Mouse (Mus musculus) kidney, embryonic 16.5 days (tissue): ENCODE data around the gene C1qtnf7. TPM values are rescaled to one million over a fixed set of nuclear protein-coding genes. Genes with fewer than 3 reads are reported as not detected.

ENCODE experiments used
- ATAC-seq: fragments of 200-750 bp; cut with Nextera tagmentation; 2 replicates; pipeline ENCODE4 v1.8.0; 2017; ENCODE audit warnings: moderate TSS enrichment; ENCODE audit not compliant: low FRiP score, low TSS enrichment
- H3K27ac ChIP-seq: fragments of 300-500 bp; sonication (generic); 2 replicates; pipeline ENCODE4 v1.5.1; 2014; ENCODE audit warnings: low read length
- H3K27me3 ChIP-seq: fragments of 300-500 bp; sonication (generic); 2 replicates; pipeline ENCODE4 v1.6.1; 2014; ENCODE audit warnings: low read length, control low read depth, mixed read lengths; ENCODE audit not compliant: insufficient read depth
- H3K36me3 ChIP-seq: fragments of 300-500 bp; sonication (generic); 2 replicates; pipeline ENCODE4 v1.6.1; 2014; ENCODE audit warnings: low read length, control low read depth, mixed read lengths; ENCODE audit not compliant: insufficient read depth
- H3K4me1 ChIP-seq: fragments of 300-500 bp; sonication (generic); 2 replicates; pipeline ENCODE4 v1.6.1; 2014; ENCODE audit warnings: low read length, control low read depth, mixed read lengths; ENCODE audit not compliant: insufficient read depth
- H3K4me2 ChIP-seq: fragments of 300-500 bp; sonication (generic); replicated peaks from 2 replicates; pipeline ENCODE4 v1.6.1; 2014; ENCODE audit warnings: low read depth, low read length
- H3K4me3 ChIP-seq: fragments of 300-500 bp; sonication (generic); 2 replicates; pipeline ENCODE4 v1.5.1; 2014; ENCODE audit warnings: mild to moderate bottlenecking, low read length
- H3K9ac ChIP-seq: fragments of 300-500 bp; sonication (generic); replicated peaks from 2 replicates; pipeline ENCODE4 v1.6.1; 2014; ENCODE audit warnings: low read length
- H3K9me3 ChIP-seq: fragments of 300-500 bp; sonication (generic); 2 replicates; pipeline ENCODE4 v1.6.1; 2016; ENCODE audit warnings: low read length, control low read depth
- WGBS: fragments of 180-500 bp; shearing (Covaris S2); extraction: QIAGEN DNeasy Blood & Tissue Kit; methylation state at CpG from one replicate; pipeline ENCODE4 v1.1.7; 2014; 5-methylcytosine and 5-hydroxymethylcytosine counted together
- polyA plus RNA-seq: library from polyadenylated mRNA; unstranded; fragments of >200 nt; fragmentation: Nextera tagmentation; extraction: Ambion mirVana; gene quantifications from 2 replicates; pipeline ENCODE4 v1.2.1, GENCODE M21; 2015

The C1qtnf7 gene
- polyA plus RNA-seq, 1 experiment from 2014 or later: 8.5 TPM

DNA sequence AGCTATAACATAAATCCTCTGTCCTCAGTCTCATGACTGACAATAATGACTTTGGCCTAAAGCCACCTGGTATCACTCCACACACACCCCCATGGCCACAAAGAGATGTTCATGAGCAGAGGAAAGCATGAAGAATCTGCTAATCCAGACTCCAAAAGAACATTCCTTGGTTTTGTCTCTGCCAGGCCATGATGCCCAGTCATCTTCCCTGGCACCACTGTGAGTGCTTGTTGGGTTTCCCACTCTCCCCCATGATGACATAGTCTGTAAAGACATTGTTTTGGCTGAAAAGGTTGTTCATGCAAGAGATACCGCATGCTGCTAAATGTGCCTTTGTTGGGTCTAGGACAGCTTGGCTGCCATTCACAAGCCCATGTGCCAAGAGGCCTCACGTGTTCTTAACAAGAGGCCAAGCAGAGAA is 75.0 kb downstream of the C1qtnf7 start:
- no peak overlapping the region for H3K27ac ChIP-seq
- no peak for ATAC-seq

DNA sequence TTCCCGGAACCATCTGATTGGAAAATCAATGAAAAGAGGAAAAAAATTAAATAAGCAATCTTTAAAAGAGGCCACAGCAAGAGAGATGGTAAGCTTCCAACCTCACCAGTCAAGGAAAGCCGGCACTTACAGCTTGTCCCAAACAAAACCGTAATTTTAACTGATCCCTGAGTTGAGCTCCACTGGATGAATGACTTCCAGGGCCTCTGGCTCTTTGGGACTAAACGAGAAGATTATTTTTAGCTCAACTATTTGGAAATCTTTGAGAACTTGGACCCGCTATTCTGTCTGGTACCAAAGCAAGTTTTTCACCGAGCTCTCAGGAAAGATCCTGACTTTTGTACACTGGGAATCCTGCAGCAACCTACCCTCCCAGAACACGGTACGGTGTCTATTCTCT is 86.3 kb downstream of the C1qtnf7 start:
- no peak for ATAC-seq
- no peaks in the 10 kb centered on the region for H3K9me3 ChIP-seq
- H3K4me1 ChIP-seq: no peaks in the 10 kb centered on the region
- H3K4me2 ChIP-seq: no peak overlapping the region
- H3K27me3 ChIP-seq: no peaks in the 10 kb centered on the region
- no peaks in the 10 kb centered on the region for H3K36me3 ChIP-seq
- no peak overlapping the region for H3K9ac ChIP-seq
- no peak overlapping the region for H3K27ac ChIP-seq
- H3K4me3 ChIP-seq: no peak overlapping the region
- WGBS: 77% methylated on average over 8 of the region's 8 CpGs

More for the DNA sequence above, 75.0 kb downstream of the C1qtnf7 start:
- WGBS: 87% methylated on average over 2 of the region's 2 CpGs
- Histone ChIP-seq H3K4me3 (no peak overlapping the region), H3K4me2 (no peak overlapping the region), H3K4me1 (peaks cover 13% of the 10 kb centered on the region; the same call in 1 of the 2 replicates), H3K9me3 (no peaks in the 10 kb centered on the region), H3K36me3 (no peaks in the 10 kb centered on the region), H3K27me3 (no peaks in the 10 kb centered on the region), H3K9ac (no peak overlapping the region)

DNA sequence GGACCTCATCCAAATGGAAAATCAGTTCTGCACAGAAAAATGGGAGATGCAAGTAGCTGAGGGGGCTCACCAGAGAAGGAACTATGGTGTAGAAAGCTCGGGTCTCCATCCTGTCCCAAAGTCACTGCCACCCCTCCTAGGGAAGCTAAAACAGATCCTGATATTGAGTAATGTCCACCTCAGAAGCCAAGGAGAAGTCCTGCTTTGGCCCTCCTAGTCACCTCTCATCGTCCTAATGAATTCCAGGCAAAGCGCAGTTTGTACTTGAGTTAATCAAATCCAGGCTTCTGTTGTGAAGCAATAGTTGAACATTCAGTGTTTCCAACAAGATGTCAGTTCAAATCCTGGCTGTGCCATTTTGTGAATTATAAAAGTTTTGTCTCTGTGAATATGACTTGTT is 87.2 kb downstream of the C1qtnf7 start:
- ATAC-seq: no peak
- H3K9me3 ChIP-seq: no peaks in the 10 kb centered on the region
- no peaks in the 10 kb centered on the region for H3K4me1 ChIP-seq
- H3K27ac ChIP-seq: no peak overlapping the region
- H3K4me3 ChIP-seq: no peak overlapping the region
- H3K36me3 ChIP-seq: no peaks in the 10 kb centered on the region
- no peak overlapping the region for H3K4me2 ChIP-seq
- 88% methylated on average over 3 of the region's 3 CpGs for WGBS
- no peaks in the 10 kb centered on the region for H3K27me3 ChIP-seq
- H3K9ac ChIP-seq: no peak overlapping the region

DNA sequence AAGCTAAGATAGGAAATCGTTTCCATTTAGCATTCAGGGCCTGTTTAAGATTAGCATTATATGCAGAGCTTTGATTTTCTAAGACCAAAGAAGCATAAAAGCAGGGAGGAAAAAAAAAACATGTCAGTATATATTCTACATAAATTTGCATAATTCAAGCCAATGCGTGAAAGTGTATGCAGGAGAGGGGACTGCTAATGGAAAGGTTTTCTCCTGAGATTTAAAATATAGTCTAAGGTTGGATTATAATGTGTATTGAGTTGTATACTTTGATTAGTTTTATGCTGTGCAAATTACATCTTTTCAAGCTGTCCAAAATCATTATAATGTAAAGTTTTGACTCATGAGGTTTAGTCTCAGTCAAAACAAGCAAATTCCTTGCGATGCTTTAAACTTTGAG is 88.2 kb downstream of the C1qtnf7 start:
- H3K4me1 ChIP-seq: no peaks in the 10 kb centered on the region
- H3K4me2 ChIP-seq: no peak overlapping the region
- ATAC-seq: no peak
- no peaks in the 10 kb centered on the region for H3K36me3 ChIP-seq
- H3K27ac ChIP-seq: no peak overlapping the region
- H3K9me3 ChIP-seq: no peaks in the 10 kb centered on the region
- H3K4me3 ChIP-seq: no peak overlapping the region
- no peak overlapping the region for H3K9ac ChIP-seq
- H3K27me3 ChIP-seq: no peaks in the 10 kb centered on the region
- WGBS: 89% methylated on average over 3 of the region's 3 CpGs

DNA sequence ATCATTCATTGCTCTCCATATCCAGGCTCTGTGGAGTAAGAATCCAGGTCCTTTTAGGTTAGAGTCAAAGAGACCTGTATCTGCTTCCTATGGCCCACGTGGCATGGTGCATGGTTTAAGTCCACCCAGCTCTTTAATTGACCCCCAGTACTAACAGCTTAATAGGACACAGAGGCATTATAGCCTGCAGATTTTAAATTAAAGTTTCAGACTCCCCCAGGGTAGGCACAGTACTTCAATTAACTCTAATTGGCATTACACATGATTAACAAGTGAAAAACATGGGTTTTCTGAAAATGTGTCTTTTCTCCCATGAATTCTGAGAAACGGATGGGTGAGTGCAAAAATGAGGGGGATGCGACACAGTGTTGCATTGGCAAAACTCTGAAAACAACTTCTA is 92.7 kb downstream of the C1qtnf7 start:
- Histone ChIP-seq H3K9ac (no peak overlapping the region), H3K9me3 (no peaks in the 10 kb centered on the region), H3K4me3 (no peak overlapping the region), H3K27me3 (no peaks in the 10 kb centered on the region), H3K36me3 (no peaks in the 10 kb centered on the region), H3K4me1 (no peaks in the 10 kb centered on the region), H3K27ac (no peak overlapping the region), H3K4me2 (no peak overlapping the region)
- 79% methylated on average over 3 of the region's 3 CpGs for WGBS
- ATAC-seq: no peak

DNA sequence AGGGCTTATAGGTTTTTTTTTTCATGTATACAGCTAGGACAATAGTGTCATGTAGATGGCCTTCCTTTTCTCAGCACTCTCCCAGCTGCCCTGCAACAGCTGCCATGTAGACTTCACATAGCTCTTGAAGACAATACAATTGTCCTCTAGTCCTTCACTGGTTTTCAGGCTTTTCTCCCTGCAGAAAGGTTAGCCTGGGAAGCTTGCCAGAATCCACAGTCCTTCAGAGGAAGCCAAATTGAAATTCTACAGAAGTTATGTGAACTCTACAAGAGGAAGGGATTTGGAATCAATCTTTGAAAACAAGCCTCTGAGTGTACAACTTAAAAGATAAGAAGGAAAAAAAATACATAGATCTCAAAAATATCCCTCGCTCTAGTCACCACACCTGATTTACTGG is 94.4 kb downstream of the C1qtnf7 start:
- Histone ChIP-seq H3K36me3 (no peaks in the 10 kb centered on the region), H3K27me3 (no peaks in the 10 kb centered on the region), H3K4me1 (no peaks in the 10 kb centered on the region), H3K27ac (no peak overlapping the region), H3K9ac (no peak overlapping the region), H3K4me3 (no peak overlapping the region), H3K9me3 (no peaks in the 10 kb centered on the region), H3K4me2 (no peak overlapping the region)
- WGBS: 68% methylated on average over 1 of the region's 1 CpGs
- ATAC-seq: no peak

DNA sequence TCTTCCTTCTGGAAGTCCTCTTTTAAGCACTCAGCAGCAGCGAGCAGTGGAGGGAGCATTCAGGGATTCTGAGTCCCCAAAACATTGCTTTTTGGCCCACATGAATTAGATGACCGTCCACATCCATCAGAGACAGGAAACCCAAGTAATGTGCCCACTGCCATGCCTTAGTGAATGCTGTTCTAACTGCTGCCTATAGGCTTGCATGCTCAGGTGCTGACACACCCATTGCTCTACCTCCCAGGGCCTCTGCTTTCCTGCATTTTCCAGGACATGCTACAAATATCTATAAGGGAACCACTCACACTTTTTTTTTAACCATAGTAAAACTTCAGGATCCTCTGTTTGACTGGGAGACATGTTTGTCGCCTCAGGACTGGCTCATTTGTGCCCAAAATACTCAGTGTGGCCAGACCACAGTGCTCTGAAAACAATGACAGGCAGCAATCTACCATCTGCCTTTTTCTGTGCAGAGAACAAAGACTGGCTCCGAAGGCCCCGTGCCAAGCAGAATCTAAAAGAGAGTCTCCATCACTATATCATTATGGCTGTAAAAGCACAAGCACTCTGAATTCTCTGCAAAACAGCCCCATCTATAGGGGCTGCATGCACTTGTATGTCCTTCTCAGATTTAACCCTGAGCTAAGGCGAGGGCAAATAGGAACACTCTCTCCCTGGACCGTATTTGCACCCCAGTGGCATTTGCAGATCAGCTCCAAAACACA is 106.4 kb downstream of the C1qtnf7 start:
- 72% methylated on average over 7 of the region's 7 CpGs for WGBS
- Histone ChIP-seq H3K9me3 (no peaks in the 10 kb centered on the region), H3K9ac (no peak overlapping the region), H3K27ac (no peak overlapping the region), H3K4me3 (no peak overlapping the region), H3K36me3 (no peaks in the 10 kb centered on the region), H3K27me3 (no peaks in the 10 kb centered on the region), H3K4me1 (no peaks in the 10 kb centered on the region), H3K4me2 (no peak overlapping the region)
- ATAC-seq: no peak

DNA sequence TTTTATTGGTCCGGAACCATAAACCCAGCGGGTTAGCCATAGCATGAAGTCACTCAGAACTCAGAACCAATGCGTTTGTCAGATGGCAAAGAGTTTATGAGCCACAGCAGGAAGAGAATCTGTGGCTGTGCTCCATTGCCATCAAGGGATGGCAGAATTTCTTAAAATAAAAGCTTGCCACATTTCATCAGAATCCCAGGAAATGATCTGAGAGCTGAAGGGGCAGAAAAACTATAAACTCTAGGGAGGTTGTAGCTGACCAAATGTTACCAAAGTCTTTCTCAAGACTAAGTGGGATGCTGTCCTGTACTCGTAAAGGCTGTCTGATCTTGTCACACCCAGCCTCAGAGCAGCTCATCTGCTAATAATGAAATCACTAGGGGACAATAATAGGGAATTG is 110.1 kb downstream of the C1qtnf7 start:
- no peaks in the 10 kb centered on the region; the same call in 1 of the 2 replicates for H3K9me3 ChIP-seq
- no peaks in the 10 kb centered on the region for H3K27me3 ChIP-seq
- no peaks in the 10 kb centered on the region for H3K36me3 ChIP-seq
- no peak overlapping the region for H3K4me3 ChIP-seq
- no peak overlapping the region for H3K4me2 ChIP-seq
- H3K27ac ChIP-seq: no peak overlapping the region
- no peaks in the 10 kb centered on the region for H3K4me1 ChIP-seq
- 58% methylated on average over 4 of the region's 4 CpGs for WGBS
- ATAC-seq: no peak
- H3K9ac ChIP-seq: no peak overlapping the region

DNA sequence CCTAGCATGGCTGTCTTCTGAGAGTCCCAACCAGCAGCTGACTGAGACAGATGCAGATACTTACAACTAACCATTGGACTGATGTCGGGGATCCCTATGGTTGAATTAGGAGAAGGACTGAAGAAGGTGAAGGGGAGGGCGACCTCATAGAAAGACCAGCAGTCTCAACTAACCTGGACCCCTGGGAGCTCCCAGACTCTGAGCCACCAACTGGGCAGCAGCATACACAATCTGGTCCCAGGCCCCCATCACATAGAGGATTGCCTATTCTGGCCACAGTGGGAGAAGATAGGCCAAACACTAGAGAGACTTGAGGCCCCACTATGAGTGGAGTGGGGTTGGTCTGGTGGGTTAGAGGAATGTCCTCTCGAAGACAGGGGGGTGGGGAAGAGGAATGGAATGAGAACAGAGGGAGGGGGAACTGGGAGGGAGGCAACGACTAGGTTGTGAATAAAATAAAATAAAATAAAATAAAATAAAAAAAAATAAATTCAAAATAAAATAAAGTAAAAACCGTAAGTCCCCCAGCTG is 118.8 kb downstream of the C1qtnf7 start:
- Histone ChIP-seq H3K4me1 (no peaks in the 10 kb centered on the region), H3K9ac (no peak overlapping the region), H3K27ac (no peak overlapping the region), H3K4me2 (no peak overlapping the region), H3K9me3 (no peaks in the 10 kb centered on the region; the same call in 1 of the 2 replicates), H3K4me3 (no peak overlapping the region), H3K27me3 (no peaks in the 10 kb centered on the region), H3K36me3 (no peaks in the 10 kb centered on the region)
- peak; percentile 19; the same call in 1 of the 2 replicates for ATAC-seq
- WGBS: 87% methylated on average over 5 of the region's 5 CpGs

DNA sequence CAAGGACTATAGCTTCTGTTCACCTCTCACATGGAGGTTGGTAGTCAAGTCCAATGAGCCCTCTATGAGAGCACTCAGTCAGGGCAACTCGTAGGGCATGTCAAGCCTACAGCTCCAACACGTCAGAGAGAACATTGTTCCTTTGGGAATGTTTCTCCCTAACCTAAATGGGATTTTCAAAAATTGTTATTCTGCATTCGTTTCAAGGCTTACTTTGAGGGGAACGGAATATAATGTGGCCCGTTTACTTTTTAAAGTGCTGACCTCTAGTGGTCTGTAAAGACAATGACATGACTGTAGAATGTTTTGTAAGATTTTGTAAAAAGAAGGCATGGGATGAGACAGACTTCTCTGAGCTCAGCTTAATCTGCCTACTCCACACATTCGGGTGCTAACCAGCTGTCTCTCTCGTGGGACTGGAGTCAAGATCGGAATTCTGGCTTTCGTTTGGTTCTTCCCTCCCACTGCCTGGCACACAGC is 119.3 kb downstream of the C1qtnf7 start:
- WGBS: 26% methylated on average over 9 of the region's 9 CpGs
- H3K4me3 ChIP-seq: no peak overlapping the region
- no peaks in the 10 kb centered on the region for H3K36me3 ChIP-seq
- H3K27ac ChIP-seq: no peak overlapping the region
- no peaks in the 10 kb centered on the region; the same call in 1 of the 2 replicates for H3K9me3 ChIP-seq
- no peaks in the 10 kb centered on the region for H3K27me3 ChIP-seq
- no peak overlapping the region for H3K4me2 ChIP-seq
- peak; percentile 63; the same call in 1 of the 2 replicates for ATAC-seq
- H3K4me1 ChIP-seq: no peaks in the 10 kb centered on the region
- no peak overlapping the region for H3K9ac ChIP-seq
